Mouse (Mus musculus) adrenal gland, postnatal 25 days (tissue): ENCODE measurements around the gene Rnf121. TPM values are rescaled to one million over a fixed set of nuclear protein-coding genes. Genes with fewer than 3 reads are reported as not detected.
A peak's percentile ranks its signal among the peaks of the same experiment; 100 is the strongest.

Source experiments
- DNase-seq: peaks from one replicate; pipeline ENCODE4 v3.0.0; 2021; ENCODE audit warnings: mixed read lengths
- long read RNA-seq: library from polyadenylated mRNA; stranded (forward); transcript quantifications from one replicate; pipeline ENCODE4 v2.0.0, GENCODE M21; 2021
- total RNA-seq: library from RNA; stranded (reverse); gene quantifications from 2 replicates; pipeline ENCODE4 v1.2.3, GENCODE M21; 2021

Rnf121 gene
- total RNA-seq = 28.5 and 34.7 TPM in 2 replicates
- long read RNA-seq, transcript Rnf121-202 (9 exons, 2,249 nt) = major isoform, 55 of 75 reads
- long read RNA-seq, partial matches to known transcripts = 1 of 75 reads
- long read RNA-seq, other reads (novel, unspliced or antisense) = 15 of 75 reads

- DNase-seq = peak; percentile 94
These were observed at the start of gene Rnf121, which contains the start of the genes Xndc1 and Xntrpc for GRCm38 (mm10) chr7:102065046-102065891. Gene Rnf121, minus strand, starts transcription at chr7:102065469. Gene Xndc1, plus strand, starts transcription at chr7:102065511. Gene Xntrpc, plus strand, starts transcription at chr7:102065713.

GRCm38 (mm10) chr7:102113151-102113729 lies 48.0 kb upstream of the Rnf121 start:
- DNase-seq = no peak

- no peak for DNase-seq
These were observed 44.5 kb upstream of the Rnf121 start for GRCm38 (mm10) chr7:102109746-102110145.

- DNase-seq = no peak
These were observed 43.9 kb upstream of the Rnf121 start, which contains the start of gene Art5 for GRCm38 (mm10) chr7:102109171-102109570. Gene Art5, minus strand, starts transcription at chr7:102109489.

GRCm38 (mm10) chr7:102108206-102108605 lies 42.9 kb upstream of the Rnf121 start:
- no peak for DNase-seq

- peak; percentile 16 for DNase-seq
These were observed 41.5 kb upstream of the Rnf121 start for GRCm38 (mm10) chr7:102106700-102107141.

GRCm38 (mm10) chr7:102104126-102104525 lies 38.9 kb upstream of the Rnf121 start:
- no peak for DNase-seq

GRCm38 (mm10) chr7:102103555-102103954 lies 38.3 kb upstream of the Rnf121 start:
- DNase-seq = no peak

- DNase-seq = no peak
These were observed 37.4 kb upstream of the Rnf121 start for GRCm38 (mm10) chr7:102102696-102103095.

GRCm38 (mm10) chr7:102102241-102102640 lies 37.0 kb upstream of the Rnf121 start:
- no peak for DNase-seq

GRCm38 (mm10) chr7:102101487-102101886 lies 36.2 kb upstream of the Rnf121 start, which contains the start of gene Art1:
Gene Art1, plus strand, starts transcription at chr7:102101743.
- no peak for DNase-seq

- no peak for DNase-seq
These were observed 35.6 kb upstream of the Rnf121 start for GRCm38 (mm10) chr7:102100868-102101267.

- DNase-seq = no peak
These were observed 34.7 kb upstream of the Rnf121 start for GRCm38 (mm10) chr7:102099760-102100661.

GRCm38 (mm10) chr7:102087336-102087735 lies 22.1 kb upstream of the Rnf121 start:
- no peak for DNase-seq

GRCm38 (mm10) chr7:102084041-102084696 lies 18.9 kb upstream of the Rnf121 start:
- no peak for DNase-seq

- no peak for DNase-seq
These were observed 17.5 kb upstream of the Rnf121 start, which contains the start of gene Trpc2 for GRCm38 (mm10) chr7:102082816-102083215. Gene Trpc2, plus strand, starts transcription at chr7:102083116.

- no peak for DNase-seq
These were observed 16.5 kb upstream of the Rnf121 start for GRCm38 (mm10) chr7:102081784-102082183.

GRCm38 (mm10) chr7:102080311-102080710 lies 15.0 kb upstream of the Rnf121 start:
- no peak for DNase-seq

GRCm38 (mm10) chr7:102078517-102078916 lies 13.2 kb upstream of the Rnf121 start:
- DNase-seq = no peak

- DNase-seq = no peak
These were observed 11.5 kb upstream of the Rnf121 start for GRCm38 (mm10) chr7:102076714-102077296.

- DNase-seq = no peak
These were observed 1.1 kb upstream of the Rnf121 start for GRCm38 (mm10) chr7:102066363-102066762.
